Comparison of ENCODE assay signal across 11 mouse cellular contexts in genomic region chr11:102633379-102633778, GRCm38 (mm10). TPM values are rescaled to one million over a fixed set of nuclear protein-coding genes. Genes with fewer than 3 reads are reported as not detected.
DNase-seq lines count a peak whose midpoint lies in the region; ATAC-seq and TF ChIP-seq lines count a peak whose summit lies in the region.
"Had no signal": no experiment of that assay in that cellular context is flagged by ENCODE, and none has a peak within 500 bp of the region (broad histone marks: within the 10 kb centered on the region; RNA-seq: fewer than 3 reads in every experiment).

No protein-coding gene starts in this region.

- peaks cover 37% of the 10 kb centered on the region for H3K4me1 ChIP-seq in heart, embryonic 15.5 days (replicated peaks)
- H3K4me1 ChIP-seq in heart, adult 2 months (ENCODE audit: control insufficient read depth, insufficient read depth, low read length), result no peaks in the 10 kb centered on the region
- H3K4me1 ChIP-seq in embryonic facial prominence, embryonic 12.5 days, result peaks cover 68% of the 10 kb centered on the region
- H3K4me1 ChIP-seq in limb, embryonic 11.5 days (ENCODE audit: control insufficient read depth, insufficient read depth, low read length), result peaks cover 55% of the 10 kb centered on the region
- H3K4me1 ChIP-seq in midbrain, embryonic 15.5 days, result peaks cover 10% of the 10 kb centered on the region; the same call in 1 of the 2 replicates

- H3K9ac ChIP-seq in heart, embryonic 15.5 days, result no peak overlapping the region
- no peak overlapping the region for H3K9ac ChIP-seq in heart, adult 2 months (ENCODE audit: low read depth, low read length)
- H3K9ac ChIP-seq in embryonic facial prominence, embryonic 12.5 days, result no peak overlapping the region
- peak overlapping the region; percentile 13; the same call in 1 of the 2 replicates for H3K9ac ChIP-seq in limb, embryonic 11.5 days (ENCODE audit: low read length)
- H3K9ac ChIP-seq in midbrain, embryonic 15.5 days, result no peak overlapping the region

- H3K4me2 ChIP-seq in heart, embryonic 15.5 days, result peak overlapping the region; percentile 47
- H3K4me2 ChIP-seq in embryonic facial prominence, embryonic 12.5 days (replicated peaks), result peak overlapping the region; percentile 38
- peak overlapping the region; percentile 28 for H3K4me2 ChIP-seq in limb, embryonic 11.5 days (ENCODE audit: low read depth, severe bottlenecking)
- peak overlapping the region; percentile 39 for H3K4me2 ChIP-seq in midbrain, embryonic 15.5 days

- H3K36me3 ChIP-seq in heart, embryonic 15.5 days, result no peaks in the 10 kb centered on the region
- H3K36me3 ChIP-seq in heart, adult 2 months (ENCODE audit: control insufficient read depth, insufficient read depth, low read length), result no peaks in the 10 kb centered on the region
- no peaks in the 10 kb centered on the region for H3K36me3 ChIP-seq in embryonic facial prominence, embryonic 12.5 days
- no peaks in the 10 kb centered on the region for H3K36me3 ChIP-seq in limb, embryonic 11.5 days (ENCODE audit: control insufficient read depth, insufficient read depth, low read length)
- no peaks in the 10 kb centered on the region for H3K36me3 ChIP-seq in midbrain, embryonic 15.5 days (replicated peaks)

- TF ChIP-seq POLR2A in heart, adult 2 months (IDR thresholded peaks at IDR 0.05; ENCODE audit: insufficient read depth, low read depth, low read length), result no peak

- no peak for DNase-seq in heart, adult 2 months
- DNase-seq in limb, embryonic 11.5 days (ENCODE audit: low spot score), result peak; percentile 57
- DNase-seq in ovary, adult 18-20 months (ENCODE audit: low spot score), result no peak
- no peak for DNase-seq in cerebellum, adult 8-10 months
- DNase-seq: gastrocnemius, postnatal 14 days had no signal

- no peak for TF ChIP-seq EP300 in heart, adult 2 months (IDR thresholded peaks at IDR 0.05; ENCODE audit: insufficient read depth, low read depth, low read length)

- H3K79me2 ChIP-seq in heart, adult 2 months (replicated peaks; ENCODE audit: control insufficient read depth, insufficient read depth, low read length), result no peaks in the 10 kb centered on the region

- 26% methylated on average over 9 of the region's 9 CpGs for WGBS in heart, embryonic 15.5 days
- 40% methylated on average over 9 of the region's 9 CpGs for whole genome bisulfite sequencing in heart, adult 2 months
- 11% methylated on average over 9 of the region's 9 CpGs for WGBS in embryonic facial prominence, embryonic 12.5 days
- 17% methylated on average over 9 of the region's 9 CpGs for WGBS in limb, embryonic 11.5 days
- WGBS in midbrain, embryonic 15.5 days, result 20% methylated on average over 9 of the region's 9 CpGs

- no peaks in the 10 kb centered on the region for H3K27me3 ChIP-seq in heart, embryonic 15.5 days
- H3K27me3 ChIP-seq in heart, adult 2 months (ENCODE audit: control insufficient read depth, insufficient read depth, low read length), result no peaks in the 10 kb centered on the region
- H3K27me3 ChIP-seq in embryonic facial prominence, embryonic 12.5 days, result no peaks in the 10 kb centered on the region
- no peaks in the 10 kb centered on the region for H3K27me3 ChIP-seq in limb, embryonic 11.5 days (ENCODE audit: control insufficient read depth, insufficient read depth, low read length)
- no peaks in the 10 kb centered on the region for H3K27me3 ChIP-seq in midbrain, embryonic 15.5 days (replicated peaks)

- no peak overlapping the region for H3K4me3 ChIP-seq in heart, embryonic 15.5 days
- no peak overlapping the region for H3K4me3 ChIP-seq in heart, adult 2 months
- peak overlapping the region; percentile 11; the same call in 1 of the 2 replicates for H3K4me3 ChIP-seq in embryonic facial prominence, embryonic 12.5 days
- H3K4me3 ChIP-seq in limb, embryonic 11.5 days (ENCODE audit: low read depth, low read length), result no peak overlapping the region
- H3K4me3 ChIP-seq in midbrain, embryonic 15.5 days, result peak overlapping the region; percentile 17
- H3K4me3 ChIP-seq: myocyte had no signal

- intact Hi-C loops in heart, adult 2 months (cut with DNase I), result no loop called here

- H3K9me3 ChIP-seq in heart, embryonic 15.5 days (replicated peaks), result no peaks in the 10 kb centered on the region
- no peaks in the 10 kb centered on the region for H3K9me3 ChIP-seq in embryonic facial prominence, embryonic 12.5 days
- no peaks in the 10 kb centered on the region for H3K9me3 ChIP-seq in limb, embryonic 11.5 days (ENCODE audit: control insufficient read depth, low read length)
- no peaks in the 10 kb centered on the region for H3K9me3 ChIP-seq in midbrain, embryonic 15.5 days

- ATAC-seq in heart, embryonic 15.5 days (replicated peaks; ENCODE audit: insufficient number of reproducible peaks, insufficient read depth, low FRiP score, low read depth), result no peak
- ATAC-seq in embryonic facial prominence, embryonic 12.5 days (ENCODE audit: insufficient number of reproducible peaks, insufficient read depth, low FRiP score, low TSS enrichment), result no peak
- ATAC-seq in limb, embryonic 11.5 days (ENCODE audit: insufficient number of reproducible peaks, low FRiP score, low TSS enrichment, low read depth), result no peak
- no peak for ATAC-seq in midbrain, embryonic 15.5 days (replicated peaks)
- ATAC-seq in monocyte, adult 5-6 weeks (replicated peaks; ENCODE audit: insufficient number of reproducible peaks, low FRiP score, low TSS enrichment, poor library complexity, severe bottlenecking), result no peak

- no peak overlapping the region for H3K27ac ChIP-seq in heart, embryonic 15.5 days
- H3K27ac ChIP-seq in heart, adult 2 months, result no peak overlapping the region
- peak overlapping the region; percentile 88 for H3K27ac ChIP-seq in embryonic facial prominence, embryonic 12.5 days
- peak overlapping the region; percentile 43; the same call in 1 of the 2 replicates for H3K27ac ChIP-seq in limb, embryonic 11.5 days (replicated peaks; ENCODE audit: low read depth, low read length)
- no peak overlapping the region for H3K27ac ChIP-seq in midbrain, embryonic 15.5 days

- TF ChIP-seq CTCF in heart, adult 2 months (IDR thresholded peaks at IDR 0.05), result no peak

RNA-seq across cellular contexts. Expression of gene Fzd2, which starts 29.2 kb away (rescaled TPM):
- 15.1 and 20.4 TPM in 2 replicates for polyA plus RNA-seq in heart, embryonic 15.5 days (2015; fragmentation: Nextera tagmentation; extraction: Ambion mirVana)
- total RNA-seq in heart, adult 2 months (2021), result 1 to 10 TPM; 2.6 to 2.8 TPM
- polyA plus RNA-seq in heart, adult 2 months (2012; rRNA removed), result 7.2 and 10.0 TPM in 2 replicates
- 93.6 and 97.8 TPM in 2 replicates for polyA plus RNA-seq in embryonic facial prominence, embryonic 12.5 days (2016; fragmentation: Nextera tagmentation; extraction: Ambion mirVana)
- polyA plus RNA-seq in limb, embryonic 11.5 days (2014; fragmentation: Nextera tagmentation; extraction: Ambion mirVana), result 57.2 and 57.4 TPM in 2 replicates
- 7.4 and 9.5 TPM in 2 replicates for polyA plus RNA-seq in midbrain, embryonic 15.5 days (2015; fragmentation: Nextera tagmentation; extraction: Ambion mirVana)
- not detected in 3 replicates for total RNA-seq in monocyte, adult 5-6 weeks (2017)
- total RNA-seq: MEL had no signal

RNA-seq across cellular contexts. Expression of gene Meioc, which starts 30.1 kb away (rescaled TPM):
- 0.45 and 0.57 TPM in 2 replicates for polyA plus RNA-seq in heart, embryonic 15.5 days (2015; fragmentation: Nextera tagmentation; extraction: Ambion mirVana)
- not detected for total RNA-seq in heart, adult 2 months (2021)
- polyA plus RNA-seq in heart, adult 2 months (2012; rRNA removed), result 0.09 TPM in 1 of 2 replicates, not detected in the other
- 0.65 and 1.3 TPM in 2 replicates for polyA plus RNA-seq in embryonic facial prominence, embryonic 12.5 days (2016; fragmentation: Nextera tagmentation; extraction: Ambion mirVana)
- 0.35 and 1.2 TPM in 2 replicates for polyA plus RNA-seq in limb, embryonic 11.5 days (2014; fragmentation: Nextera tagmentation; extraction: Ambion mirVana)
- polyA plus RNA-seq in midbrain, embryonic 15.5 days (2015; fragmentation: Nextera tagmentation; extraction: Ambion mirVana), result 0.13 TPM in 1 of 2 replicates, not detected in the other
- total RNA-seq in monocyte, adult 5-6 weeks (2017), result 0.21 TPM in 1 of 3 replicates, not detected in the others
- total RNA-seq: gastrocnemius, postnatal 14 days; MEL had no signal

RNA-seq across cellular contexts. Expression of gene Gm11627, which starts 54.1 kb away (rescaled TPM):
- 9.7 and 13.7 TPM in 2 replicates for polyA plus RNA-seq in heart, embryonic 15.5 days (2015; fragmentation: Nextera tagmentation; extraction: Ambion mirVana)
- 1 to 10 TPM; 1.2 to 1.5 TPM for total RNA-seq in heart, adult 2 months (2021)
- polyA plus RNA-seq in heart, adult 2 months (2012; rRNA removed), result 4.0 and 4.9 TPM in 2 replicates
- polyA plus RNA-seq in embryonic facial prominence, embryonic 12.5 days (2016; fragmentation: Nextera tagmentation; extraction: Ambion mirVana), result 11.8 and 12.3 TPM in 2 replicates
- 3.9 and 4.2 TPM in 2 replicates for polyA plus RNA-seq in limb, embryonic 11.5 days (2014; fragmentation: Nextera tagmentation; extraction: Ambion mirVana)
- polyA plus RNA-seq in midbrain, embryonic 15.5 days (2015; fragmentation: Nextera tagmentation; extraction: Ambion mirVana), result 1.9 and 3.4 TPM in 2 replicates
- not detected in 3 replicates for total RNA-seq in monocyte, adult 5-6 weeks (2017)

Comparison
In these comparisons a context has a peak if more than half of its experiments do, and no peak if none do; other contexts are left out.
1. H3K27ac ChIP-seq: peak in embryonic facial prominence, embryonic 12.5 days (single experiment) and limb, embryonic 11.5 days (single experiment); none in heart, embryonic 15.5 days (single experiment), heart, adult 2 months (single experiment) and midbrain, embryonic 15.5 days (single experiment).
2. H3K4me3 ChIP-seq: peak in embryonic facial prominence, embryonic 12.5 days (single experiment) and midbrain, embryonic 15.5 days (single experiment); none in heart, embryonic 15.5 days (single experiment), heart, adult 2 months (single experiment) and limb, embryonic 11.5 days (single experiment).
3. Peak in every context shown above with its lines, with median percentiles within 50 percentile points of each other: H3K4me2 ChIP-seq.